Mouse (Mus musculus): ENCODE measurements at regions not wholly inside any gene's neighbourhood (a gene's known extent, or its start where the extent isn't known, plus 50 kb on each side); places are given as distances from the start of the nearest gene placed in this dataset.
"Not testable (repeated sequence)": the region's sequence is repeated elsewhere in the genome, so short reads cannot be mapped to it uniquely, and the experiment has no call there.

GRCm38 (mm10) chr3:49686182-49686895 is 70.8 kb downstream of the Pcdh18 start:
- no peak for DNase-seq

- DNase-seq = no peak
These were observed 82.2 kb downstream of the Pcdh18 start for GRCm38 (mm10) chr3:49674921-49675320.

DNA sequence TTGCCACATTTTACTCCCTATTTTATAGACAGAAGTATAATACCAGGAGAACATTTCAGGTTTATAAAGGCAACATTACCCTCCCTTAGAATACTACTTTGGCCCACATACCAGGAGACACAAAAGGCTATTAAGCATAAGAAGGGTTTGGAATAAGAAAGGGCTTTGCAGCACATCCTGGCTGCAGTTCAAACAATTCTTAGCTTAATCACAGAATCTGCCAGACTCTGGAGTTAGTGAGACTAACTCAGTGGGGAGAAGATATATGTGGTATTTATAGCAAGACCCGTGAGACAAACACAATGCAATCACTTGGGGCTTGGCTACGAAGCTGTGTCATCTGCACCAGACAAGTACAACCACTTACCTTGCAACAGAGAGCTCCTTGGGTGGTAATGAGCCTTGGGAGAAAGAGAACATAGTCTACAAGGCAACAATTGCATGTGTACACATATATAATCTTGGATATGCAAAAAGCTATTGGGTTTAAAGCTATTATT is 84.4 kb downstream of the Pcdh18 start:
- DNase-seq = no peak

- peak; percentile 34 for DNase-seq
These were observed 89.4 kb downstream of the Pcdh18 start for GRCm38 (mm10) chr3:49667543-49668338.

- DNase-seq = no peak
These were observed 90.6 kb downstream of the Pcdh18 start for GRCm38 (mm10) chr3:49666516-49666915.

DNA sequence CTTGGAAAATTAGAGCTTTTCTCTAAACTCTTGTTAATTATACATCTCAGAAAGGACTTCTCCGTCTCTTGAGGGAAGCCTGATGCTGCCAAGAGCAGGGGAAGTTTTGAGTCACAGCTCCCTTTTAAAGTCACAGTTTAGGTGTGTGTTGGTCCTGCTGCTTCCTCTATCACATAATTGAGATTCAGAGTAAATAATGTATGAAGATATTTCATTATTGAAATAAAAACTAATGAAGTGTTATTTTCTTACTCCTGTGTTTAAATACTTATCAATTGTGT is 108.3 kb downstream of the Pcdh18 start:
- no peak for DNase-seq

GRCm38 (mm10) chr3:49648040-49648894 is 108.9 kb downstream of the Pcdh18 start:
- DNase-seq = no peak

GRCm38 (mm10) chr3:49644993-49645392 is 112.1 kb downstream of the Pcdh18 start:
- DNase-seq = peak; percentile 4

GRCm38 (mm10) chr3:49643871-49644270 is 113.3 kb downstream of the Pcdh18 start:
- DNase-seq = no peak

DNA sequence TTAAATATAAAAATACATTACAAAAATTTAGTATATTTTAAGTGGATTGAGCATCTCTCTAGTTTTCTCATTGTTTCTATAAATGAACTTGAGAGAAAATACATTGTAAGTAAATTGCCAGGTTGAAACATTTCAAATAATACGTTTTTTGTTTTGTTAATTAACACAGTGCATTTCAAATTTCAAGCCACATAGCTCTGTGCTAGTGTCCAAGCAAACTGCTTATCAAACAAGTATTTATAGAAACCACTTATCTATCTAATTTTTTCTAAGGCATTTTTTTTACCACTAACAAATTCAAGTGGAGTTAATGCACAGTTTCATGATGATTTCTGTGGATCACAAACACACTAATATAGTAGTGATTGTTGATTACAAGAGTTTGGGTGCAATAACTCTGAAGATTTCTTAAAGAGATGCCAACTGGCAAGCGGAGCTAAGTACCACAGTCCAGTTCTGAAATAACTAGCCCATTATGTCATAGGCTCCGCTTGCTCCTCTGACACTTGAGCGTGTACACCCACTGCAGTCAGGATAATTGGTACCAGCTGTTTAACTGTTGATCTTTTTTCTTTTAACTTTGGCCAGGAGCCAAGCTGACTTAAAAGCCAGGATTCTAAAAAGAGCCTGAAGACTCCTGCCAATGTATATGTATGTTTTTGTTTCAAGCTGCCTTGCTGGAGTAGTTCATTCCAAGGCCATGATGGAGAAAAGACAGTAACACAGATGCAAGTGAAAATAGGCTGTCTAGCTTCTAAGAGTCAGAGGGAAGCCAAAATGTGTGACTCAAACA is 115.0 kb downstream of the Pcdh18 start:
- peak; percentile 50 for DNase-seq

DNA sequence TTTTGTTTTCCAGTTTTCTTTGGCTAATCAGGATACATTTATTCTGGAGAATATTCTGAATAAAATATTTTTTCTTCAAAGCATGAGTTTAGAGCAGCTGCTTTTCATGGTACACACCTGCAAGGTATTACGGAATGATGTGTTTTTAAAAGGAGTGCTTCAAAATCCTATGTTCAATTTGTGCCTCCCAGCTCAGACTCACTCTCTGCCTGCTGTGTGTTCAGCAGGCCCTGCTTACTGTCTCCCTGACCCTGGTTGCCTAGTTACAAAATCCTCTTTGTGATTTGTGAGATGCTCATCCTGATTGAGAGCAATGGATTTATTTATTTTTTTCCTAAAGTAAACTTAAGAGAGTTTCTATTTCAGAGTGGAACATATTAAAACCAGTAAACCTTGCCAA is 115.7 kb downstream of the Pcdh18 start:
- no peak for DNase-seq

DNA sequence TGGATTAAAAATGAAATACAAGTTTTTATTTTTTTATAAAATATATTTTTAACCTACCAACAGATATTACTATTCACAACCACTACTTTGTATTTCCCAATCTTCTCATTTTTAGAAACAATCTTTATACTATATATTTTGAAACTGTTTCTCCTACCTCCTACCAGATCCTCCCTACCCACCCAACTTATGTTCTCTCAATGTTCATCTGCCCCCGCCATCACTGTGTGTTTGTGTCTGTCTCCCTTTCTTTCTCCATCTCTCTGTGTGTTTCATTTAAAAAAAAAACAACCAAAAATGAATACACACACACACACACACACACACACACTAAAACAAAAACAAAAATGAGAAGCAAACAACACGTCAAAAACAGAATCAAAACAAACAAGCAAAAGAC is 118.5 kb downstream of the Pcdh18 start:
- DNase-seq = no peak

DNA sequence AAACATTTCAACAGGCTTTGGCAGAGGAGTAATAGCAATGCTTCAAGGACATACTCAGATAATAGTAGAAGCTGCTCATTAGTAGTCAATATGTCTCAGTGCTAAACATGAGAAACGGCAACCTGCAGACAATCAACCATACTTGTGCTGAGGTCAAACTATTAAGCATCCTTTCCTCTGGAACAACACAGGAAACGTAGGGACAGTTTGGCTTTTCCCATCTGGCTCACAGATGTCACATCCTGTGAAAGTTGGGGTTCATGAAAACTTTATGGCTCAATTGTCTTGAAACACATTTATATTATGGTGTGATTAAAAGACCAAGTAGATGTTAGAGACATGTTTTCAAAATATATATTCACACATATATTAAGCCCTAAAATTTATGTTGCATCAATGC is 120.4 kb downstream of the Pcdh18 start:
- no peak for DNase-seq

GRCm38 (mm10) chr3:49592706-49593451 is 164.2 kb downstream of the Pcdh18 start:
- peak; percentile 23 for DNase-seq

GRCm38 (mm10) chr3:49590234-49590633 is 166.9 kb downstream of the Pcdh18 start:
- no peak for DNase-seq

GRCm38 (mm10) chr3:49586531-49587168 is 170.5 kb downstream of the Pcdh18 start:
- no peak for DNase-seq

- not testable (repeated sequence) for DNase-seq
These were observed 171.2 kb downstream of the Pcdh18 start for GRCm38 (mm10) chr3:49585962-49586361.

DNA sequence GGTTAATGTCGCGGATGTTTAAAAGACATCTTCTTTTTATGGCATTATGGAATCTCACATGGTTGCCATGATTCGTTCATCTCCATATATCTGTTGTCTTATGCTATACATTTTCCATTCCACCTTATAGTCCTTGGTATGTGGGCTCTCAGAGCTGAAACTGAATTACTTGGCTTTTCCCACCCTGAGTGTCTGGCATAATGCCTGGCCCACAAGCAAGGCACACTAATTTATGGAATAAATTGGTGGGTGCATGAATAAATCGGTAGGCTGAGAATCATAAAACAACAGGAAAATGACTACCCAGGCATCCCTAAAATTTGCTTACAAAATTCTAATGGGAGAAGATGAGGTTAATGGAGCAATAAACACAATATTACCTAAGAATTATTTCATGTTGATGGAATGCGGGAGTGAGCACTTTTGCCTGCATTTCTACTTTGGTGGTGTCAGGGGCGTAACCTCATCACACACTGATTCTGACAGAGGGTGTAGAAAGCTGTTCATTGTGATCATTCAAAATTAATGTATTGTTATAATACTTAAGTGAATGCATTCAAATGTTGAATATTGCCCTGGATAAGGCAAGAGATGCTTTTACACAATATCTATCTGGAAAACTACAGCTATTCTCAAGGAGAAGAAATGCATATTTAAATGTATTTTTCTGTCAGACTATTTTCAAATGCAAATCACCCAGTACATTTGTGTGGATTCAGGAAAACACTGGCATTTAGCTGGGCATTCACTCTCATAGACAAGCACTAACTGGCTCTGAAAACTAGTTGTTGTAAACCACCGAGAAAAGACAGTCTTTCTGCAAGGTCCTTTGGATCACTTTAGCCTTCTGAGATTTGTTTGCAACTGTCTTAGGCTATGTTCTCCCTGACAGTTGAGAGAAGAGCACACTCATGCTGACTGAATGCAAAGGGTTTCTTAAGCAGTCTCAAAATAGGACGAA is 190.1 kb downstream of the Pcdh18 start:
- DNase-seq = no peak

DNA sequence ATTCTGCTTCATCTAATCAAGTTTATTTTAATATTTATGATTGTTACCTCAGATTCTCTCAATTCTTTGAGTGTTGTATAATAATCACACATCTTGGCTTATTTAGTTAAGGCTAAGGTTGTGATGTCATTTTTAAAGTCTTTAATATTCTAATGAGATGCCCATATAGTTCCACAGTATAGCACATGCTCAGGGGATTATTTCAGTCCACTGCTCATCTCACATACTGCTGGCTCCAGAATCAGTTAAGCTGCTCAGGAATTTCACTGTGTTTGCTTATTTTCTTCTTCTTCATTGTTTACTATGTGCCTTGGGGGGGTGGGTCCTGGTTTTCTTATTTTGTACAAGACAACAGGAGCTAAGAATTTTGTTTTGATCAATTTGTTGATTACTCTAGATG is 229.5 kb downstream of the Pcdh18 start:
- DNase-seq = no peak
